Mouse (Mus musculus) spleen, postnatal 4 days (tissue): ENCODE results near the gene Retreg3.
A peak's percentile ranks its signal among the peaks of the same experiment; 100 is the strongest.
"Not testable (repeated sequence)": the region's sequence is repeated elsewhere in the genome, so short reads cannot be mapped to it uniquely, and the experiment has no call there.

ENCODE experiments used
- DNase-seq, 2 experiments: peaks; one replicate each; pipeline ENCODE4 v3.0.0; 2022; ENCODE audit warnings: low spot score in 2 of 2

The Retreg3 gene

DNA sequence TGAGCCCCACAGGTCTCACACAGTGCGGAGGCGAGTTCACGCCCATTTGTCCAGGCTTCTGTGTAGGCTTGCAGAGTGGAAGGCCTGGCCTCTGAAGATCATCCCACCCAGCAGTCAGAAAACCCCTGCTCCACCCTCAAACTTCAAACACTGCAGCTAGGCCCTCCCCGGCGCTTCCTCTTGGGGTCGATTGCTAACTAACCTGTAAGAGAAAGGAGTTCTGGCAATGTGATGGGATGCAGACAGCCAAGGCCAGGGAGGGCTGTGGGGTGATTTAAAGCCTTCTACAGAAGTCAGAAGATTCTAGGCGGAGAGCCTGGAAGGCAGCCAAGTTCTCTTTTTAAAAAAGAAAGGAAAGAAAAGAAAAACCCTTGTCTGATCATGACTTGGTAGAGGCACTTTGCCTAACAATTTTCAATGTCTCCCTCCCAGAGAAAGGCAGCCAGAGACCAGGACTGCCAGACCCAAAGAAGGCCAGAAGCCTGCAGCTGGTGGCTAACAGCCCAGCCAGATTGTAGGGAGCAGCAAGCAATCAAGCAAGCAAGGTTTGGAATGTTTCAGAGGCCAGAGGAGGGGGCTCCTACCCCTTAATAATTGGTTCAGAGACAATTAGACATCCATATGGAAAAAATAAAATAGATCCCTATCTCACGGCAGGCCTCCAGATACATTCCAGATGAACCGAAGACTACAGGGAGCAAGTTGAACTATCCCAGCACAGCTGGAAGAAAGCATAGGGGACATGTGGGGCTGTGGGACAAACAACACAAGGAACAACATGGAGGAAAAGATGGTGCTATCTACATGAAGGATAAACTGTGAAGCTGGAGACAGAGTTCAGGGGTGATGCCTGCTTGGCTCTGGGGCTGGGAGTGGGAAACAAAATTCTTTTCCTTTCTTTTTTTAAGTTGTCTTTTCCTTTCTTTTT, 29.7 kb upstream of the Retreg3 start:
- no peak for DNase-seq

DNA sequence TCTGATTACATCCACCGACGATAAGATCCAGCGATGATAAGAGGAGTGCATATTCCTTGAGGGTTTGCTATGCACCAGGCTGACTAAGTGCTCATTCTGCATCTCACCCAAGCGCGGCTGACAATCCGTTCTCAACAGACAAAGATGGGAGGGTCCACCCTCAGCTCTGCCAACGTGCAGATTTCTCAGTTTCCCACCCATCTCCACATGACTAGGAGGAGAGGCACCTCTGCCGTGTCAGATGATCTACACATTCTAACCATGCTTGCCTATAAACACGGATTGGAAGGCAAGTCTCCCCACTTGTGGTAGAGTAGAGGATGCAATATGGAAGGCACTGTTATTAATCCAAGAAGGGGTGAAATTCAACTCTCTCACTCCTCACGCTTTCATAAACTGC, 29.1 kb upstream of the Retreg3 start:
- no peak for DNase-seq

DNA sequence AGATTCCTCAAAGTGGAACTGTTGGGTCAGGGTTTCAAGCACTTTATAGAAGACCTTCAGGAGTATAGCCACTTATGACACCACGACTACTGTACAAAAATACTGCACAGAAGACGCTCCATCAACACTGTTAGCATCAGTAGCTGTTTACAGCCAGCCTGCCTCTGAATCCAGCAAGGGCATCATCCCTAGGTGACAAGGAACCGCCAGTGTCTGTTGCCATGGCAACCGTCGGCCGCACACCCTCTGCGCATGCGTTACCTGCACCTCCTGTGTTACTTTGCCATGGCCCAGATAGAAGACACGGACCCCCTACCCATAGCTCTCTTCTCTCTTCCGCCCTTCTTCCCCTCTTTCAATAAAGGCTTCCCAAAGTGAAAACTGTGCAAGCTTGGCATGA, 26.7 kb upstream of the Retreg3 start:
- no peak for DNase-seq

DNA sequence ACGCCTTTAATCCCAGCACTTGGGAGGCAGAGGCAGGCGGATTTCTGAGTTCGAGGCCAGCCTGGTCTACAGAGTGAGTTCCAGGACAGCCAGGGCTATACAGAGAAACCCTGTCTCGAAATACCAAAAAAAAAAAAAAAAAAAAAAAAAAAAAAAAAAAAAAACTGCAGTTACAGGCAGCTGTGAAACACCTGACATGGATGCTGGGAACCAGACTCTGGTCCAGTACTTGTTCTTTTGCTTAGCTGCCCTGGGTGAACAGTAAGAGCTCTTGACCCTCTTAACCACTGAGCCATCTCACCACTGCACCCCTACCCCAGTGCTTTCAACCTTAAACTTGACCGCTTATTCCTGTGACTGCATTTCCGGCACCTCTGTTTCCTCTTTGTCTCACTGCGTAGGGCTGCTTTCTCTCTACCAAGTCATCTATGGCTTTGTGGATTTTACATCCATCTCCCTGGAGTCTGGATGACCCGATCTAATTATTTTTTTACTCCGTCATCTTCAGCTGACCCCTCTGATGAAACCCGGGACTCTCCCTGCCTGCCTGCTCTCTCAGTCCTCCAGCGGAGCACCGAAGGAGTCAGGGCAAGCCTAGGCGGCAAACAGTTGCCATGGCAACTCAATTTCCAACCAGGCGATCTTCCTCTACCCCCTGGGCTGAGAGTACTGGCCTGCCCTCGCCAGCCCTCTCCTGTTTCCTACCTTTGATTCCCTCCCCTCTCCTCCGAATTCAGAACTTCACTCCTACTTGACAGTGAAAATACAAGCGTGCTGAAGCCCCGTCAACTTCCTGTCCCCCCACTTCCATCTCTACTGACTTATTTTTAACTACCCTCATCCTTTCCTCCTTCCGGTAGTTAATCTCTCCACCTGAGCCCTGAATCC, 23.9 kb upstream of the Retreg3 start:
- DNase-seq = no peak

DNA sequence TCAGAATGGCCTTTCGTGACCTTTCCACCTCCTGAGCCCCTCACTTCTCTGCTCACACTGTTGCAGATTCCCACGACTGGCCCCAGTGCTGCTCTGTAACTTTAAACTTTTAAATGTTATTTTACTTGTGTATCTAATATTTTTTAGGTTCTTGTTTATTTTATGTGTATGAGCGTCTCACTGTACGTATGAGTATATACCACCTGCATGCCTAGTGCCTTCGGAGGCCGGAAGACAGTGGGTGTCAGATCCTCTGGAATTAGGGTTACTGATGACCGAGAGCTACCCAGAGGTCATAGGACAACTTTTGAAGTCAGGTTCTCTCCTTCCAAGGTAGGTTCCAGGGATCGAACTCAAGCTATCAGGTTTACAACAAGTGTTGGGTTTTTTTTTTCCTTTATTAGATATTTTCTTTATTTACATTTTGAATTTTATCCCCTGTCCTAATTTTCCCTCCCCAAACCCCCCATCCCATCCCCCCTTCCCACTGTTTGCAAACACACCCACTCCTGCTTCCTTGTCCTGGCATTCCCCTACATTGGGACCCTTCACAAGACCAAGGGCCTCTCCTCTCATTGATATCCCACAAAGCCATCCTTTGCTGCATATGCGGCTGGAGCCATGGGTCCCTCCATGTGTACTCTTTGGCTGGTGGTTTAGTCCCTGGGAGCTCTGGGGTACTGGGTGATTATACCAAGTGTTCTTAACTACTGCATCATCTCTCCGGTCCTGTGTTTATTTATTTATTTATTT, 22.7 kb upstream of the Retreg3 start:
- no peak for DNase-seq

DNA sequence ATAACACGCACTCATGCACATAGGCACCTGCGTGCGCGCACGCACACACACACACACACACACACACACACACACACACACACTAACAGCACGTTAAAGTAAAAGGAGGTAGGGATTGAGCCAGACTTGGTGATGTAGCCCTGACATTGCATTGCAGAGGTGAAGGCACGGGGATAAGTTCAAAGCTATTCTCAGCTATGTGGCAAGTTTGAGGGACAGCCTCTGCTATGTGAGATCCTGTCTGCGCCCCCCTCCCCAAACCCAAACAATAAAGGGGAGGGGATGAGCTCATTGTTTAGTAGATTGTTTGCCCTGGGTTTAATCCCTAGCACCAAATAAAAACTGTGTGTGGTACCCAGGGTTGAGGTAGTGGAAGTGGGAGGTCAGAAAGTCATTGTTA, 21.4 kb upstream of the Retreg3 start:
- DNase-seq = no peak

DNA sequence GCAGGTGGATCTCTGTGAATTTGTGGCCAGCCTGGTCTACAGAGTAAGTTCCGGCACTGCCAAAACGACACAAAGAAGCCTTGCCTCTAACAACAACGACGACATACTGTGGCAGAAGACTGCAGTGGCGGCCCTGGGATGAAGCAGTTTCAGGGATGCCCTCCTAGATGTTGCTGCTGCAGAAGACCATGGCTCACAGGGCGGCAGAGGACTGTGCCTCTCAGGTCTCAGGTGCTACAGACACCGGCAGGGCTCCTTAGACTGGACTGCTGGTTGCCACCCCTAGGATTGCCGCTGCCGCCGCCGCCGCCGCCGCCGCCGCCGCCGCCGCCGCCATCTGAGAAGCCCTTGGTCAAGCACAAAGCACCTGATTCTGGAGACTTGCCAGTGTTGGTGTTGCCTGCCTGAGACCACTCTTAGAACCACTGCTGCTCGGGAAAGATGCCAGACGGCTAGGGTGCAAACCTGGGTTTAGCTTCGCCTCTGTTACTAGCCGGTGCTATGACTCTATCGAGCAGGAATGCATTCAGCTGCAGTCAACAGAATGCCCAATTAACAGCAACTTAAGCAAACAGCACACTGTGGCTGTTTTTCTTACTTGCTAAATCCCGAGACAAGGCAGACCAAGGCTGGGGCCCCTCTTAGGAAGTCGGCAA, 20.6 kb upstream of the Retreg3 start:
- DNase-seq = no peak

DNA sequence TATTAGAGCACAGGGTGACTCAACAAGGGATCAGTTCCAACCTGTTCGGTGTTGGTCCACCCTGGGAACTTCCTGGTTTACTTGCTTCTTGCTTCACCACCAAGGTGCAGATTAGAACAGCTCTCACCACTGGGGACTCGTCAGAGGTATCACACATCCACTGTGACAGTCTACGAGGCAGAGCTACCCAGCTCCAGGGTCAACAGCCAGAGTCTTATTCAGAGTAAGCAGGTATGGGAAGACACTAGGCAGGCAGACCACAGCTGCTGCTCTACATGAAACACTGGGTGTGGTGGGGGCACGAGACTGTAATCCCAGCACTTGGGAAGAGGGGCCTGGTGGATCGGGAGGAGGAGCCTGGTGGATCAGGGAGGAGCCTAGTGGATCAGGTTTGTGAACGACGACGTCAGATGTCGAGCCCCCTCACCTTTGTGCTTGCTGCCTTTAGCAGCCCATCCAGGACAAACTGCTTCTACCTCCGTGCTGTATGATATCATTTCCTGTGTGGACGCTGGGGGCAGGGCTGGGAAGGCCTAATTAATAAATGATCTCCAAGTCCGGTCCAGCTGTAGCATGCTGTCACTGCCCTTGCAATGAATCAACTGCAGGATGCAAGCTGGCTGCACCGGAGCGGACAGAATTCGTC, 19.0 kb upstream of the Retreg3 start:
- DNase-seq = no peak

DNA sequence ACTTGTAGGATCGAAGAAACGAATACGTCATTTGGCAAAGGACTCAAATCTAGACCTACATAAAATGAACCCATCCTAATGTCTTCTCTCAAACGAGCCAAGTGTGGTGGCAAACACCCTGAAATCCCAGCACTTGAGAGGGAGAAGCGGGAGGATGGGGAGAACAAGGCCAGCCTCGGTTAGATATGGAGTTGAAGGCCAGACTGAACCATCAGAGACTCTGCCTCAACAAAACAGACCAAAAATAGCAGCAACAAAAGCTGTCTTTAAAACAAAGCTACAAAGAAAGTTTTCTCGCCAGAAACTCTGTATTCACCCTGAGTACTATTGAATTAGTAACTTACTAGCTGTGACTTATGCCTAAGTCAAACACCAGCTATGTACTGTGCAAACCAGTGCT, 17.3 kb upstream of the Retreg3 start:
- DNase-seq = no peak

DNA sequence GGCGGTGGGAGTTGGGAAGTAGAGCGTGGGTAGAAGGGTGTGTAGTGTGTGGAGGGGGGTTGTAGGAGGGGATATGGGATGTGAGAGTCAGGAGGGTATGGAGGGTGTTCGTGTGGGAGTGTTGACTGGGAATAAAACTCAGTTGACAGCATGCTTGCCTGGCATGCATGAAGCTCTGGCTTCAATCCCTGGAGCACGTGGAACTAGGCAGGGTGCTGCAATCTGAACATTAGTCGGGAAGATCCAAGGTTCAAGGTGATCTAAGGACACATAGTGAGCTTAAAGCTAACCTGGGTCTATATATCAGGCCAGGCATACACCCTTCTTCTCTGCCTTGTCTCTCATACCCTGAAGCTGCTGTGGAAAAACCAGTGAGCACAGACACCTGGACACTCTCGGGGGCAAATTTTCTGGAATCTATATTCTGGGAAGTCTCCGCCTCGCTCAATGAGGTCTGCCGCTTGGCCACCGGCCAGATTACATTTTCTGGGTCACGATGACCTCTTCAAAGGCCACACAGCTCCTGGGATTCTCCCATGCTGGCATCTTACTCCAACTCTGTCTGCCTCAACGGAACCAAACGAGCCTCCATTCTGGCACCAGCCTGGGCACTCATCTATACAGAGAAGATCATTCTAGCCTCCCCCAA, 14.6 kb upstream of the Retreg3 start:
- DNase-seq = no peak

DNA sequence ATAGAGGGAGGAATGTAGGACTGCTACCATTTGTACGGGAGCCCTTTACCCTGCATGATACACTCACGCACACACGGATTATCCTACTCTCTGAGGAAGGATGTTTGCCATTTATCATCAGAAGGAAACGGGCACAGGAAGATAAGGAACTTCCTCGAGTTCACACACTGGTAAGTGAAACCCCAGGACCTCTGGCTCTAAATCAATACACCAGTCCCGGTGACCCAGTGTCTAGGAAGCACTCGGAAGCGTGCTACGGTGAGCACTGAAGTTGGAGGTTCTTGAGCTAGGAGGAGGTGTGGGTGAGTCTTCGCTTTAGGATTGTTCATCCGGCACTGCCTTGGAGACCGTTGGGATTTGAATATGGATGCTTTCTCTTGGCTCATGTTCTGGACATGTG, 13.3 kb upstream of the Retreg3 start:
- no peak for DNase-seq

DNA sequence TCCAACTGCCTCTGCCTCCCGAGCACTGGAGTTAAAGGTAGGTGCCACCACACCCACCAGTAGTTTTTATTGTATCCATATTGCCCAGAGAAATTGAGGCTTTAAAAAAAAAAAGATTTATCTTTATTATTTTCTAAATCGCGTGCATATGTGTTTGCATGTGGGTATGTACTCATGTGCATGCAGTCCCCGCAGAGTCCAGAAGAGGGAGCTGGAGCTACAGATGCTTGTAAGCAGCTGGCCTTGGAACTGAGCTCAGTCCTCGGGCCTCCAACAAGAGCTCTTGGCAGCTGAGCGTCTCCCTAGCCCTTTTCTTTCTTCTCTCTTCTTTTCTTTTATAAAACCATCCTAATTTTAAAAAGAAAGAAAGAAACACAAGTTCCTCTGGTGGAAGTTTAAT, 12.0 kb upstream of the Retreg3 start:
- peak; percentile 36 to 70 for DNase-seq

DNA sequence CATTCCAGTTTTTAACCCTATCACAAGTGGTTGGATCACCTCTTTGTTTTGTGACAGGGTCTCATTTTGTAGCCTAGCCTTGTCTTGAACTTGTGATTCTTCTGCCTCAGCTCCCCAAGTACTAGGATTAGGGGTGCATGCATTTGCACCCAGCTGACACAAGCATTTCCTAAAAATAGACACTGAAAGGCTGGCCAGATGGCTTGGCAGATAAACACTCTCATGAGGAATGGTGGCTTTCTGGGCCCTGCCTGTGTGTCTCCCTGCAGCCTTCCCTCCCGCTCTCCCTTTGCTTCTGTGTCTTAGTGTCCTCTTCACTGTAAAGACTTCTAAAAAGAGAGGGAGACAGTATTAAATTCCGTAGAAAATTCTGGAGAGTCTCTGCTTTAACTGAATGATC, 11.5 kb upstream of the Retreg3 start:
- no peak for DNase-seq

DNA sequence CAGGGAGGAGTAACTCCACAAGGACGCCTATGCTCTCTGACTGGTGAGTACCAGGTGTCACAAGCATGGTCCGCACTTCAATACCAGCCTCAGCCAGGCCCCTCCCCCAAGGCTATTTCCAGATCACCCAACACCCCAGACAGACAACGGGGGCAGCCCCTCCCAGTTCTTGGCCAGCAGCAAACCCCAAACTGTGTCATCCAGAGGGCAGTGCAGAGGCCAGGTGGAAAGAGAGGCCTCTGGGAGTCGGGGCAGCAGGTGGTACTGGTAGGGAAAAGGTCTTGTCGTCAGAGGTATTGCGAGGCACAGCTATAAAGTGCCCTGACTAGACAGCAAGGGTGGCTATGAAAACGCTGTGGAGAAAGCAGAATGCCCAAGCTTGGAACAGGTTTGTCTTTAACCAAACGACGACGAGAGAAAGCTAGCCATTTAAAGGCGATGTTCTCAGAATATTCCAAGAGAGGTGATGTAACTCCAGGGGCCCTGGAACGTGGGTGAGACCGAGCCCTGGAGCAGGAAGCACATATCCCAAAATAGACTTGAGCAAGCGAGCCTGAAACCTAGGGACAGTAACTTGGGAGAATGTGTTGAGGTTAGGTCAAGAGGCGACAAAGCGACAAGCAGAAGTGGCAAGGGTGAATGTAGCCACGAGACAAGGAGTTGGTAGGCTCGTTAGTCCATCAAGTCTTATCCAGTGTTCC, 10.5 kb upstream of the Retreg3 start:
- DNase-seq = no peak

DNA sequence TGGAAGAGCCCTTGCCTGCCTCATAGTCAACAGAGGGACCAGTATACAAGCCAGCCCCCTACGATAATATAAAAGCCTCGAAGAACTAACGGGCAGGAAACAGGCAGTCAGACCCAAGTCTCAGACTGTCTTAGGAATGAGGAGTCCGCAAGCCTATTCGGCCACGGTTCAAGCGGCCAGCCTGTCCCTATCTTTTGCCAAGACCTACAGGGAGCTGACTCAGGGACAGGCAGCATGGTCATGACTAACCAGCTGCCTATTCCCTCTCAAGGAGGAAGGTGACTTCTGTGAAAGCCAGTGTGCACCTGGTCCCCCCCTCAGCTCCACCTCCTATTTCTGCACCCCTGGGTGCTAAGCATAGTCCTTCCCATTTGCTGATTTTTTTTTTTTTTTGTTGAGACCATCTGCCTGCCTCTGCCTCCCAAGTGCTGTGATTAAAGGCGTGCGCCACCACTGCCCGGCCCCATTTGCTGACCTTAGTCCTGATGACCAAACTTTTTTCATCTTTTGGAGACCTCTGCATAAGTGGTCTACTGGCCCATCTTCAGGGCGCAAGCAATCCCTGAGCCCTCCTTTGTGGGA, 9.4 kb upstream of the Retreg3 start:
- DNase-seq = no peak

DNA sequence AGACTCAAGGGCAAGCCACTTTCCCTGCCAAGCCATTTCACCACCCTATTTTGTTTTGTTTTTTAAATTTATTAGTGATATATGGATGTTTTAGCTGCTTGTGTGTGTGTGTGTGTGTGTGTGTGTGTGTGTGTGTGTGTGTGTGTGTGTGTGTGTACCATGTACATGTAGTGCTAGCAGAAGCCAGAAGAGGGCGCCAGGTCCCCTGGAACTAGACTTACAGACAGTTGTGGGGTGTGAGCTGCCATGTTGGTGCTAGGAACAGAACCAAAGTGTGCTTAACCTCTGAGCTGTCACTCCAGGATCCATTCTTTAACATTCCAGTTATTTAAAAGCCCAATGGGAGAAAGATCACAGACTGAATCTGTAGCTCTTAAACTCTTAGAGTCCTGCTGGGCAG, 7.4 kb upstream of the Retreg3 start:
- no peak for DNase-seq

DNA sequence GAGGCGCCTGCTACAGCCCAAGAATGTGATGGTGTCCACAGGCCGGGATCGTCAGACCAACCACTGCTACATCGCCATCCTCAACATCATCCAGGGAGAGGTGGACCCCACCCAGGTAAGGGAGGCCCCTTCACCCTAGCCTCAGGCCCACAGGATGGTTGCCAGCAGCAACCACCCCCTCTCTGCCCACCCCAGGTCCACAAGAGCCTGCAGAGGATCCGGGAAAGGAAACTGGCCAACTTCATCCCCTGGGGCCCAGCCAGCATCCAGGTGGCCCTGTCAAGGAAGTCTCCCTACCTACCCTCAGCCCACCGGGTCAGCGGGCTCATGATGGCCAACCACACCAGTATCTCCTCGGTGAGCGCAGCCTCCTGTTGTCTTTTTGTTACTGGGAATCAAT, 5.3 kb upstream of the Retreg3 start:
- not testable (repeated sequence) for DNase-seq

DNA sequence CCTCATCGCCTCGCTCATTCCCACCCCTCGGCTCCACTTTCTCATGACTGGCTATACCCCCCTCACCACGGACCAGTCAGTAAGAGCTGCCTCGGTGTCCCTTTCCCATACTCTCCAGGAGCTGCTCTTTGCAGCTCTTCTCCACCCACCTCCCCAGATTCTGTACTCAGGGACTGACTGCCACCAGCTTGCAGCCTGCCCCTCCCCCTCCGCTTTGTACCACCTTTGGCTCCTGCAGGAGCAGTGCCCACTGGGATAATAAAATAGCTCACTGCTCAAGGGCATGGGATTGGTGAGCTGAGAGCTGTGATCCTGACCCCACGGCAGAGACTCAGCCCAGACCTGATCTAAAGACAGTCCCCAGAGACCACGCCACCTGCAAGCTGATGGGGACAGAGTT, 4.8 kb upstream of the Retreg3 start:
- DNase-seq = not testable (repeated sequence)

DNA sequence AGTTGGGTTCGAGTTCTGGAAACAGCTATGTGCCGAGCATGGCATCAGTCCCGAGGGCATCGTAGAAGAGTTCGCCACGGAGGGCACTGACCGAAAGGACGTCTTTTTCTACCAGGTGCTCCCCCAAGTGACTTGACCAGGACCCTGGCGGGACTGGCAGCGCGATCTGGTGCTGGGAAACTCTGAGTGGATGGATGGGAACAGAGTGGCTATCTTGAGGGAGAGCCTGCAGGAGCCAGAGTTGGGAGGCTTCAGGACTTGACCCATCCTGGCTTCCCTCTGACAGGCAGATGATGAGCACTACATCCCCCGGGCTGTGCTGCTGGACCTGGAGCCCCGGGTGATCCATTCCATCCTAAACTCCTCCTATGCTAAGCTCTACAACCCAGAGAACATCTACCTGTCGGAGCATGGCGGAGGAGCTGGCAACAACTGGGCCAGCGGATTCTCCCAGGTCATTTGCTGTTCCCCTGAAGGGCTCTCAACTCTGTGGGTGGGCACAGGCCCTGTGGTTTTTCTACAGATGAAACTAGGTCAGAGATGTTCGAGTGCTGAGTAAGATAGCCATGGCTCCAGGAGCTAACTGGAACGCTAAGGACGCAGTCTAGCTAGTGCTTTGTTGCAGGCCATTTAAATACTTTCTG, 974 bp upstream of the Retreg3 start:
- peak in 1 of 2 experiments; percentile 73 for DNase-seq
